Mouse (Mus musculus) forebrain, postnatal 0 days (tissue): ENCODE results near the gene Zmym5. TPM values are rescaled to one million over a fixed set of nuclear protein-coding genes. Genes with fewer than 3 reads are reported as not detected.
"Not testable (repeated sequence)": the region's sequence is repeated elsewhere in the genome, so short reads cannot be mapped to it uniquely, and the experiment has no call there.

Experiments
- ATAC-seq: fragments of 200-750 bp; cut with Nextera tagmentation; 2 replicates; pipeline ENCODE4 v1.8.0; 2017; ENCODE audit warnings: mild to moderate bottlenecking, moderate library complexity
- DNase-seq: peaks from one replicate; pipeline ENCODE4 v3.0.0-alpha.2; 2015
- H3K27ac ChIP-seq: fragments of 300-500 bp; sonication (generic); 2 replicates; pipeline ENCODE4 v1.5.1; 2014; ENCODE audit warnings: low read depth, mild to moderate bottlenecking, antibody characterized with exemption, low read length, moderate library complexity, mixed read lengths
- H3K27me3 ChIP-seq: fragments of 300-500 bp; sonication (generic); 2 replicates; pipeline ENCODE4 v1.6.1; 2014; ENCODE audit warnings: mild to moderate bottlenecking, low read length, mixed read lengths; ENCODE audit not compliant: insufficient read depth
- H3K36me3 ChIP-seq: fragments of 300-500 bp; sonication (generic); 2 replicates; pipeline ENCODE4 v1.6.1; 2014; ENCODE audit warnings: mild to moderate bottlenecking, moderate library complexity; ENCODE audit not compliant: insufficient read depth
- H3K4me1 ChIP-seq: fragments of 300-500 bp; sonication (generic); 2 replicates; pipeline ENCODE4 v1.6.1; 2014; ENCODE audit warnings: antibody characterized with exemption; ENCODE audit not compliant: insufficient read depth
- H3K4me2 ChIP-seq: fragments of 300-500 bp; sonication (generic); 2 replicates; pipeline ENCODE4 v1.6.1; 2014; ENCODE audit warnings: low read depth, mild to moderate bottlenecking, moderate library complexity
- H3K4me3 ChIP-seq: fragments of 300-500 bp; sonication (generic); 2 replicates; pipeline ENCODE4 v1.5.1; 2014; ENCODE audit warnings: low read depth, low read length, mixed read lengths
- H3K9ac ChIP-seq: fragments of 300-500 bp; sonication (generic); 2 replicates; pipeline ENCODE4 v1.6.1; 2014; ENCODE audit warnings: mild to moderate bottlenecking
- H3K9me3 ChIP-seq: fragments of 300-500 bp; sonication (generic); 2 replicates; pipeline ENCODE4 v1.6.1; 2016; ENCODE audit warnings: low read length
- CTCF ChIP-seq: sonication (generic); IDR thresholded peaks from 2 replicates; pipeline ENCODE4 v1.5.1; 2016; ENCODE audit warnings: antibody characterized with exemption, control low read depth, low read depth
- WGBS: fragments of 180-500 bp; shearing (Covaris S2); extraction: QIAGEN DNeasy Blood & Tissue Kit; methylation state at CpG from one replicate; pipeline ENCODE4 v1.1.7; 2014; 5-methylcytosine and 5-hydroxymethylcytosine counted together
- polyA plus RNA-seq: library from polyadenylated mRNA; unstranded; fragments of >200 nt; fragmentation: Nextera tagmentation; extraction: Ambion mirVana; gene quantifications from 2 replicates; pipeline ENCODE4 v1.2.1, GENCODE M21; 2015
- total RNA-seq: library from RNA; depleted of rRNA; stranded (reverse); fragments of >200 nt; gene quantifications from 2 replicates; pipeline ENCODE4 v1.2.3, GENCODE M21; 2014; rRNA removed

The Zmym5 gene
- total and polyA plus RNA-seq, 2 experiments from 2014 or later = 23.6 to 27.2 TPM

- Histone ChIP-seq H3K9me3 (no peaks in the 10 kb centered on the region), H3K4me2 (peak overlapping the region; percentile 64), H3K27me3 (no peaks in the 10 kb centered on the region), H3K27ac (peak overlapping the region; percentile 98), H3K9ac (peak overlapping the region; percentile 93), H3K4me1 (peaks cover 19% of the 10 kb centered on the region; the same call in 1 of the 2 replicates), H3K36me3 (no peaks in the 10 kb centered on the region), H3K4me3 (peak overlapping the region; percentile 73)
- ATAC-seq = peak; percentile 43
- WGBS = 1% methylated on average over 71 of the region's 71 CpGs
- DNase-seq = peak; percentile 65
- no peak for TF ChIP-seq CTCF
These were observed 34.0 kb downstream of the Zmym5 start for GRCm38 (mm10) chr14:56777360-56778136.

- no peaks in the 10 kb centered on the region for H3K9me3 ChIP-seq
- H3K27ac ChIP-seq = peak overlapping the region; percentile 98; the same call in 1 of the 2 replicates
- ATAC-seq = no peak
- H3K27me3 ChIP-seq = no peaks in the 10 kb centered on the region
- H3K9ac ChIP-seq = peak overlapping the region; percentile 93
- 24% methylated on average over 11 of the region's 11 CpGs for WGBS
- peaks cover 4% of the 10 kb centered on the region for H3K36me3 ChIP-seq
- TF ChIP-seq CTCF = no peak
- DNase-seq = no peak
- H3K4me1 ChIP-seq = peaks cover 19% of the 10 kb centered on the region; the same call in 1 of the 2 replicates
- H3K4me2 ChIP-seq = peak overlapping the region; percentile 64
- H3K4me3 ChIP-seq = peak overlapping the region; percentile 73
These were observed 34.8 kb downstream of the Zmym5 start for GRCm38 (mm10) chr14:56776571-56777238.

- no peak for TF ChIP-seq CTCF
- Histone ChIP-seq H3K4me3 (peak overlapping the region; percentile 17; the same call in 1 of the 2 replicates), H3K27me3 (no peaks in the 10 kb centered on the region), H3K9ac (no peak overlapping the region), H3K4me2 (peak overlapping the region; percentile 64), H3K27ac (no peak overlapping the region), H3K9me3 (no peaks in the 10 kb centered on the region), H3K36me3 (peaks cover 7% of the 10 kb centered on the region), H3K4me1 (peaks cover 19% of the 10 kb centered on the region; the same call in 1 of the 2 replicates)
- ATAC-seq (no peak), DNase-seq (no peak)
- 76% methylated on average over 4 of the region's 4 CpGs for WGBS
These were observed 36.1 kb downstream of the Zmym5 start for GRCm38 (mm10) chr14:56775416-56775815.

- not testable (repeated sequence) for H3K9me3 ChIP-seq, H3K27ac ChIP-seq, ATAC-seq, H3K4me3 ChIP-seq, H3K9ac ChIP-seq, H3K27me3 ChIP-seq, DNase-seq, H3K4me2 ChIP-seq, H3K4me1 ChIP-seq
- H3K36me3 ChIP-seq = peaks cover 19% of the 10 kb centered on the region
- WGBS = 100% methylated on average over 2 of the region's 2 CpGs
These were observed 45.1 kb downstream of the Zmym5 start for GRCm38 (mm10) chr14:56766438-56766837.

- not testable (repeated sequence) for ATAC-seq, H3K4me1 ChIP-seq, H3K9ac ChIP-seq, H3K27ac ChIP-seq, H3K27me3 ChIP-seq, H3K4me3 ChIP-seq, DNase-seq, H3K9me3 ChIP-seq, H3K4me2 ChIP-seq
- peaks cover 28% of the 10 kb centered on the region for H3K36me3 ChIP-seq
- WGBS = 98% methylated on average over 2 of the region's 3 CpGs
These were observed 46.4 kb downstream of the Zmym5 start for GRCm38 (mm10) chr14:56765117-56765516.

- Histone ChIP-seq H3K9ac (no peak overlapping the region), H3K9me3 (no peaks in the 10 kb centered on the region), H3K36me3 (peaks cover 32% of the 10 kb centered on the region), H3K27ac (no peak overlapping the region), H3K4me1 (no peaks in the 10 kb centered on the region), H3K4me3 (no peak overlapping the region), H3K4me2 (no peak overlapping the region), H3K27me3 (no peaks in the 10 kb centered on the region)
- ATAC-seq = no peak
- no peak for TF ChIP-seq CTCF
- no peak for DNase-seq
- 91% methylated on average over 4 of the region's 4 CpGs for WGBS
These were observed 60.2 kb downstream of the Zmym5 start for GRCm38 (mm10) chr14:56751282-56751681.

Other genes starting within 250 kb of the Zmym5 start
- 5.3 and 6.2 TPM in 2 replicates for gene Cenpj, start 236.3 kb downstream of the Zmym5 start, total RNA-seq
- 4.4 and 4.8 TPM in 2 replicates for gene Cenpj, start 236.3 kb downstream of the Zmym5 start, polyA plus RNA-seq
- gene Parp4, start 236.1 kb downstream of the Zmym5 start, total RNA-seq = 0.77 and 1.3 TPM in 2 replicates
- gene Parp4, start 236.1 kb downstream of the Zmym5 start, polyA plus RNA-seq = 0.60 and 0.80 TPM in 2 replicates
- gene Mphosph8, start 143.5 kb downstream of the Zmym5 start, total RNA-seq = 18.2 and 19.2 TPM in 2 replicates
- gene Mphosph8, start 143.5 kb downstream of the Zmym5 start, polyA plus RNA-seq = 27.1 and 30.8 TPM in 2 replicates
- gene Pspc1, start 33.4 kb downstream of the Zmym5 start, total RNA-seq = 56.6 and 59.6 TPM in 2 replicates
- gene Pspc1, start 33.4 kb downstream of the Zmym5 start, polyA plus RNA-seq = 33.1 and 39.1 TPM in 2 replicates
- 55.5 and 79.9 TPM in 2 replicates for gene Zmym2, start 74.9 kb upstream of the Zmym5 start, total RNA-seq
- gene Zmym2, start 74.9 kb upstream of the Zmym5 start, polyA plus RNA-seq = 24.2 and 29.9 TPM in 2 replicates
- 0.38 and 8.3 TPM in 2 replicates for gene Gja3, start 246.4 kb upstream of the Zmym5 start, total RNA-seq
- 0.48 and 0.59 TPM in 2 replicates for gene Gja3, start 246.4 kb upstream of the Zmym5 start, polyA plus RNA-seq